Mouse (Mus musculus) ES-E14 (cell line): ENCODE measurements at regions not wholly inside any gene's neighbourhood (a gene's known extent, or its start where the extent isn't known, plus 50 kb on each side); places are given as distances from the start of the nearest gene placed in this dataset.
"Not testable (repeated sequence)": the region's sequence is repeated elsewhere in the genome, so short reads cannot be mapped to it uniquely, and the experiment has no call there.

Source experiments
- DNase-seq: peaks from one replicate; pipeline ENCODE4 v3.0.0-alpha.2; 2013; ENCODE audit warnings: low read depth, low spot score
- H3K27ac ChIP-seq: 2 replicates; pipeline ENCODE4 v1.5.1; 2012; ENCODE audit warnings: low read depth, mild to moderate bottlenecking, low read length, moderate library complexity, mixed read lengths; ENCODE audit not compliant: poor library complexity, insufficient read depth, severe bottlenecking
- H3K36me3 ChIP-seq: 2 replicates; pipeline ENCODE4 v1.6.1; 2012; ENCODE audit warnings: mild to moderate bottlenecking, low read length, moderate library complexity, mixed read lengths; ENCODE audit not compliant: control insufficient read depth, poor library complexity, insufficient read depth, severe bottlenecking
- H3K4me1 ChIP-seq, 2 experiments: fragments of 150-350 bp in 1 of 2; sonication (generic) in 1 of 2; 2 replicates each; pipeline ENCODE4 v1.6.1; 2012; ENCODE audit warnings: low read length in 2 of 2, mild to moderate bottlenecking in 1 of 2, mixed read lengths in 1 of 2; ENCODE audit not compliant: control insufficient read depth in 2 of 2, insufficient read depth in 2 of 2, poor library complexity in 1 of 2
- H3K4me3 ChIP-seq, 2 experiments: fragments of 150-350 bp in 1 of 2; sonication (generic) in 1 of 2; 2 replicates each; pipeline ENCODE4 v1.5.1; 2012; ENCODE audit warnings: low read length in 2 of 2, low read depth in 1 of 2, mild to moderate bottlenecking in 1 of 2, mixed read lengths in 1 of 2; ENCODE audit not compliant: insufficient read depth in 1 of 2, poor library complexity in 1 of 2, severe bottlenecking in 1 of 2
- H3K9ac ChIP-seq: 2 replicates; pipeline ENCODE4 v1.6.1; 2012; ENCODE audit warnings: low read depth, mild to moderate bottlenecking, low read length, mixed read lengths; ENCODE audit not compliant: poor library complexity, insufficient read depth, severe bottlenecking
- H3K9me3 ChIP-seq: fragments of 150-350 bp; sonication (generic); 2 replicates; pipeline ENCODE4 v1.6.1; 2012; ENCODE audit warnings: low read depth, mild to moderate bottlenecking, low read length; ENCODE audit not compliant: control insufficient read depth, insufficient read depth
- CHD2 ChIP-seq: IDR thresholded peaks from 2 replicates; pipeline ENCODE4 v1.6.1; 2014; ENCODE audit warnings: mild to moderate bottlenecking, low read depth, low read length, inconsistent platforms
- HCFC1 ChIP-seq: IDR thresholded peaks from 2 replicates; pipeline ENCODE4 v1.6.1; 2012; ENCODE audit warnings: low read length, inconsistent platforms, borderline replicate concordance; ENCODE audit not compliant: insufficient read depth
- MAFK ChIP-seq: IDR thresholded peaks from 2 replicates; pipeline ENCODE4 v1.6.1; 2014; ENCODE audit warnings: mild to moderate bottlenecking, low read depth, low read length, inconsistent platforms; ENCODE audit not compliant: insufficient read depth
- ZC3H11A ChIP-seq: IDR thresholded peaks from 2 replicates; pipeline ENCODE4 v1.6.1; 2012; ENCODE audit warnings: low read depth, mild to moderate bottlenecking, inconsistent platforms, low read length, borderline replicate concordance
- ZNF384 ChIP-seq: IDR thresholded peaks from 2 replicates; pipeline ENCODE4 v1.6.1; 2012; ENCODE audit warnings: low read depth, low read length, inconsistent platforms
- in situ Hi-C, 2 experiments: fragments of 600-800 bp; cut with MboI; formaldehyde crosslinking; loops; one replicate each; pipeline ENCODE4 v1.15.1; 2025; ENCODE audit warnings: low sequenced_read_pairs in 2 of 2, inconsistent platforms in 1 of 2; ENCODE audit not compliant: unreplicated experiment in 2 of 2

- TF ChIP-seq ZNF384: no peak
- no peak for TF ChIP-seq HCFC1
- TF ChIP-seq ZC3H11A: no peak
- TF ChIP-seq MAFK: no peak
- TF ChIP-seq CHD2: no peak
- Histone ChIP-seq H3K27ac (no peak overlapping the region), H3K9ac (no peak overlapping the region), H3K4me1 (peaks cover 0 to 5% of the 10 kb centered on the region in 2 experiments; a peak in 3 of 4 replicates), H3K36me3 (no peaks in the 10 kb centered on the region), H3K9me3 (no peaks in the 10 kb centered on the region), H3K4me3 (no peak overlapping the region)
- DNase-seq: no peak
- in situ Hi-C loops: no loop called here
These were observed 219.1 kb downstream of the Tpra1 start for GRCm38 (mm10) chr6:89121023-89121745.

GRCm38 (mm10) chr6:89121746-89122070 is 219.7 kb downstream of the Tpra1 start:
- in situ Hi-C loops: no loop called here
- no peak overlapping the region for H3K4me3 ChIP-seq
- no peaks in the 10 kb centered on the region for H3K9me3 ChIP-seq
- TF ChIP-seq ZNF384 (no peak), MAFK (no peak), ZC3H11A (no peak), CHD2 (no peak), HCFC1 (no peak)
- no peak overlapping the region for H3K27ac ChIP-seq
- no peak overlapping the region for H3K9ac ChIP-seq
- no peak for DNase-seq
- peaks cover 0 to 10% of the 10 kb centered on the region in 2 experiments; a peak in 3 of 4 replicates for H3K4me1 ChIP-seq
- no peaks in the 10 kb centered on the region for H3K36me3 ChIP-seq

GRCm38 (mm10) chr6:89125916-89126315 is 223.9 kb downstream of the Tpra1 start:
- no peak overlapping the region for H3K9ac ChIP-seq
- peaks cover 0 to 10% of the 10 kb centered on the region in 2 experiments; a peak in 3 of 4 replicates for H3K4me1 ChIP-seq
- H3K36me3 ChIP-seq: no peaks in the 10 kb centered on the region
- peak; percentile 34 for DNase-seq
- TF ChIP-seq MAFK: no peak
- no peak for TF ChIP-seq CHD2
- no peak for TF ChIP-seq ZNF384
- TF ChIP-seq HCFC1: no peak
- TF ChIP-seq ZC3H11A: no peak
- H3K4me3 ChIP-seq: no peak overlapping the region
- no peak overlapping the region for H3K27ac ChIP-seq
- in situ Hi-C loops: no loop called here
- H3K9me3 ChIP-seq: no peaks in the 10 kb centered on the region

- H3K9me3 ChIP-seq, in situ Hi-C loops, H3K27ac ChIP-seq, H3K36me3 ChIP-seq, H3K9ac ChIP-seq, DNase-seq, H3K4me1 ChIP-seq, H3K4me3 ChIP-seq: not testable (repeated sequence)
These were observed 226.1 kb downstream of the Tpra1 start for GRCm38 (mm10) chr6:89128141-89128540.

DNA sequence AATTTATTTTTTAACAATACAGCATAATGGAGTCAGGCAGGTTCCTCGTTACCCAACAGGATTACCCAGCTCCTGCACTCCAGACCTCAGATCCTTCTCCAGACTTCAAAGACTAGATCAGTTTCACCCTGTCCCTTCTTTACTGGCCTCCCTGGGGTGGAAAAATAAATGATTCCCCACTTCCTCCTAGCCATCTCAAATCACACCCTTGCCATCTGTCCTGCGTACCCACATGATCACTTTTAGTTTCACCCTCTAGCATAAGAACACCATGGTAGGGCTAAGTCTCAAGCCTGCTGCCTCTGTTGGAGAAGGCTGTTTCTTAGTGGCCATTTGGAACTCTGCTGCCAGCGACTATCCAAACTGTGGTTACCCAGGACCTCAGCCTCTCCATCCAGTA is 222.0 kb downstream of the Plxna1 start:
- Histone ChIP-seq H3K27ac (no peak overlapping the region), H3K9ac (no peak overlapping the region), H3K4me1 (no peaks in the 10 kb centered on the region), H3K36me3 (no peaks in the 10 kb centered on the region), H3K4me3 (no peak overlapping the region), H3K9me3 (no peaks in the 10 kb centered on the region)
- TF ChIP-seq CHD2 (no peak), HCFC1 (no peak), ZC3H11A (no peak), ZNF384 (no peak), MAFK (no peak)
- in situ Hi-C loops: no loop called here
- no peak for DNase-seq
